In the genomic region with DNA sequence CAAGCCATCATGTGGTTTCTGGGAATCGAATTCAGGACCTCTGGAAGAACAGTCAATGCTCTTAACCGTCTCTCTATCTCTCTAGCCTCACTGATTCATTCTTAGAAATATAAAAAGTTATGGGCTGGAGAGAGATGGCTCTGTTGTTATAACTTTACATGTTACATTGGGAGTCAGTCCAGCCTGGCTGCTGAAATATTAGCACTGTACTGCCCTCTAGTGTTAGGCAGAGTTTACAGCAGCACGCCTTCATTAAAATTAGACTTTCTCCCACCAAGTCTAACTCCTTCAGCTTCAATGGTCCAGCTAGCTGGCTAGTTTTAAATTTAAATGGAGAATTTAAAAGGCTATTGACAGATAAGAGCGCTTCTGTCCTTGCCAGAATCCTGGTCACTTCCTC, we compare ENCODE assay signal across 9 mouse cellular contexts. TPM values are rescaled to one million over a fixed set of nuclear protein-coding genes. Genes with fewer than 3 reads are reported as not detected.
A peak's percentile ranks its signal among the peaks of the same experiment; 100 is the strongest.
DNase-seq lines count a peak whose midpoint lies in the region; ATAC-seq and TF ChIP-seq lines count a peak whose summit lies in the region.
"Had no signal": no experiment of that assay in that cellular context is flagged by ENCODE, and none has a peak within 500 bp of the region (broad histone marks: within the 10 kb centered on the region; RNA-seq: fewer than 3 reads in every experiment).

No protein-coding gene starts in this region.

- H3K4me3 ChIP-seq in left cerebral cortex, adult 2 months: no peak overlapping the region
- no peak overlapping the region for H3K4me3 ChIP-seq in forebrain, embryonic 13.5 days
- H3K4me3 ChIP-seq in lung, postnatal 0 days (ENCODE audit: low read depth, low read length): no peak overlapping the region

- no peak overlapping the region for H3K9ac ChIP-seq in forebrain, embryonic 13.5 days
- no peak overlapping the region for H3K9ac ChIP-seq in lung, postnatal 0 days (replicated peaks; ENCODE audit: low read depth)

- no peaks in the 10 kb centered on the region for H3K9me3 ChIP-seq in forebrain, embryonic 13.5 days (replicated peaks)
- no peaks in the 10 kb centered on the region for H3K9me3 ChIP-seq in lung, postnatal 0 days (ENCODE audit: low read length)

- no peak overlapping the region for H3K27ac ChIP-seq in left cerebral cortex, adult 2 months
- H3K27ac ChIP-seq in forebrain, embryonic 13.5 days: no peak overlapping the region
- no peak overlapping the region for H3K27ac ChIP-seq in lung, postnatal 0 days (ENCODE audit: low read length)
- H3K27ac ChIP-seq: macrophage had no signal

- H3K27me3 ChIP-seq in forebrain, embryonic 13.5 days: peaks cover 93% of the 10 kb centered on the region
- no peaks in the 10 kb centered on the region for H3K27me3 ChIP-seq in lung, postnatal 0 days (replicated peaks; ENCODE audit: insufficient read depth, low read length)

- peak; percentile 94 for TF ChIP-seq CTCF in left cerebral cortex, adult 2 months (IDR thresholded peaks at IDR 0.05)
- TF ChIP-seq CTCF in lung, postnatal 0 days (IDR thresholded peaks at IDR 0.05): peak; percentile 88

- H3K4me1 ChIP-seq in forebrain, embryonic 13.5 days: no peaks in the 10 kb centered on the region
- H3K4me1 ChIP-seq in lung, postnatal 0 days (ENCODE audit: insufficient read depth, low read depth, low read length): no peaks in the 10 kb centered on the region

- WGBS in forebrain, embryonic 13.5 days: 7% methylated on average over 4 of the region's 4 CpGs
- 5% methylated on average over 4 of the region's 4 CpGs for WGBS in lung, postnatal 0 days

- DNase-seq in adrenal gland, postnatal 10 days: peak; percentile 29
- no peak for DNase-seq in adrenal gland, adult 2 months
- DNase-seq in left cerebral cortex, adult 2 months (ENCODE audit: extremely low spot score in 1 of 2, low spot score in 2 of 2): no peak
- no peak for DNase-seq in left cerebral cortex, adult 8-10 months (ENCODE audit: low spot score in 2 of 2)
- DNase-seq in NIH3T3 (ENCODE audit: low read depth): peak; percentile 79
- DNase-seq in lung, postnatal 0 days (ENCODE audit: low spot score): peak; percentile 83
- no peak for DNase-seq in urinary bladder, postnatal 25 days (ENCODE audit: low spot score)

- intact Hi-C loops in left cerebral cortex, adult 2 months (cut with DNase I): loop anchor here (5.0 to 10.0 kb wide), 2 partner anchors 279 to 626 kb away; no protein-coding TSS in a partner anchor

- 0 out of 2 replicates have a peak, but pooled peaks have one; percentile 26 for ATAC-seq in forebrain, embryonic 13.5 days
- 0 out of 2 replicates have a peak, but pooled peaks have one; percentile 17 for ATAC-seq in lung, postnatal 0 days

- no peak overlapping the region for H3K4me2 ChIP-seq in forebrain, embryonic 13.5 days
- no peak overlapping the region for H3K4me2 ChIP-seq in lung, postnatal 0 days (replicated peaks; ENCODE audit: low read depth, low read length)

- TF ChIP-seq EP300 in lung, postnatal 0 days (IDR thresholded peaks at IDR 0.05): no peak

- no peaks in the 10 kb centered on the region for H3K36me3 ChIP-seq in forebrain, embryonic 13.5 days (ENCODE audit: poor library complexity, severe bottlenecking)
- H3K36me3 ChIP-seq in lung, postnatal 0 days (ENCODE audit: insufficient read depth, low read length): no peaks in the 10 kb centered on the region

RNA-seq across cellular contexts. Expression of a gene that starts 7.8 kb away (rescaled TPM):
- 10 to 100 TPM; 16.1 to 17.7 TPM for total RNA-seq in adrenal gland, postnatal 10 days (2021)
- total RNA-seq in adrenal gland, adult 2 months (2021): 10 to 100 TPM; 29.8 to 40.7 TPM
- 9.0 and 11.3 TPM in 2 replicates for polyA plus RNA-seq in adrenal gland, adult 2 months (2012; rRNA removed)
- total RNA-seq in left cerebral cortex, adult 2 months (2021): 10 to 100 TPM; 12.2 to 15.5 TPM
- total RNA-seq in left cerebral cortex, adult 8-10 months (2022): 10 to 100 TPM; 15.7 to 19.3 (median 16.5) TPM
- polyA plus RNA-seq in forebrain, embryonic 13.5 days (2015; fragmentation: Nextera tagmentation; extraction: Ambion mirVana): 1.7 and 2.3 TPM in 2 replicates
- 14.9 and 17.7 TPM in 2 replicates for polyA plus RNA-seq in lung, postnatal 0 days (2015; fragmentation: Nextera tagmentation; extraction: Ambion mirVana)

RNA-seq across cellular contexts. Expression of a gene that starts 27.0 kb away (rescaled TPM):
- total RNA-seq in adrenal gland, postnatal 10 days (2021): 10 to 100 TPM; 23.2 to 26.7 TPM
- total RNA-seq in adrenal gland, adult 2 months (2021): 10 to 100 TPM; 27.3 to 40.1 TPM
- polyA plus RNA-seq in adrenal gland, adult 2 months (2012; rRNA removed): 47.9 and 77.0 TPM in 2 replicates
- 10 to 100 TPM; 33.5 to 37.3 TPM for total RNA-seq in left cerebral cortex, adult 2 months (2021)
- total RNA-seq in left cerebral cortex, adult 8-10 months (2022): 10 to 100 TPM; 27.8 to 37.7 (median 30.8) TPM
- 47.6 and 53.3 TPM in 2 replicates for polyA plus RNA-seq in forebrain, embryonic 13.5 days (2015; fragmentation: Nextera tagmentation; extraction: Ambion mirVana)
- polyA plus RNA-seq in lung, postnatal 0 days (2015; fragmentation: Nextera tagmentation; extraction: Ambion mirVana): 15.9 and 17.1 TPM in 2 replicates

Comparison
In these comparisons a context has a peak if more than half of its experiments do, and no peak if none do; other contexts are left out.
1. DNase-seq: peak in adrenal gland, postnatal 10 days (single experiment), NIH3T3 (single experiment) and lung, postnatal 0 days (single experiment); none in adrenal gland, adult 2 months (single experiment), left cerebral cortex, adult 2 months (0 of 2), left cerebral cortex, adult 8-10 months (0 of 2) and urinary bladder, postnatal 25 days (single experiment).